Mouse (Mus musculus) embryonic fibroblast, embryonic 13.5 days (primary cell): ENCODE data around the gene Mfap4. TPM values are rescaled to one million over a fixed set of nuclear protein-coding genes. Genes with fewer than 3 reads are reported as not detected.

Experiments
- H3K27ac ChIP-seq: 2 replicates; pipeline ENCODE4 v1.5.1; 2012; ENCODE audit warnings: low read length, control low read depth, inconsistent platforms; ENCODE audit not compliant: insufficient read depth
- H3K4me1 ChIP-seq: 2 replicates; pipeline ENCODE4 v1.6.1; 2011; ENCODE audit warnings: low read length; ENCODE audit not compliant: control insufficient read depth, insufficient read depth
- H3K4me3 ChIP-seq: 2 replicates; pipeline ENCODE4 v1.5.1; 2011; ENCODE audit warnings: mild to moderate bottlenecking, control low read depth, low read length; ENCODE audit not compliant: insufficient read depth
- CTCF ChIP-seq: IDR thresholded peaks from 2 replicates; pipeline ENCODE4 v1.5.1; 2011; ENCODE audit warnings: mild to moderate bottlenecking, control low read depth, low read length, moderate library complexity, borderline replicate concordance; ENCODE audit not compliant: insufficient read depth
- POLR2A ChIP-seq: IDR thresholded peaks from 2 replicates; pipeline ENCODE4 v1.6.1; 2011; ENCODE audit warnings: low read depth, mild to moderate bottlenecking, control low read depth, low read length, moderate library complexity
- polyA plus RNA-seq: library from polyadenylated mRNA; stranded (reverse); fragments of >200 nt; gene quantifications from 2 replicates; pipeline ENCODE4 v1.2.4, GENCODE M21; 2011; ENCODE audit warnings: low read depth; ENCODE audit not compliant: missing spikeins, insufficient read length

The Mfap4 gene
- polyA plus RNA-seq, 1 experiment = 530 TPM

GRCm38 (mm10) chr11:61481239-61482090, 3.8 kb upstream of the Mfap4 start:
- Histone ChIP-seq H3K4me1 (peaks cover 2% of the 10 kb centered on the region), H3K27ac (no peak overlapping the region), H3K4me3 (no peak overlapping the region)
- no peak for TF ChIP-seq POLR2A
- no peak for TF ChIP-seq CTCF

GRCm38 (mm10) chr11:61483226-61483845, 1.9 kb upstream of the Mfap4 start:
- TF ChIP-seq POLR2A (no peak), CTCF (no peak)
- Histone ChIP-seq H3K27ac (peak overlapping the region; percentile 91; the same call in 1 of the 2 replicates), H3K4me1 (peaks cover 2% of the 10 kb centered on the region; the same call in 1 of the 2 replicates), H3K4me3 (no peak overlapping the region)

- peak overlapping the region; percentile 91 for H3K27ac ChIP-seq
- no peak overlapping the region for H3K4me3 ChIP-seq
- no peak for TF ChIP-seq POLR2A
- TF ChIP-seq CTCF = no peak
- H3K4me1 ChIP-seq = peaks cover 2% of the 10 kb centered on the region; the same call in 1 of the 2 replicates
Observed at GRCm38 (mm10) chr11:61484256-61484612, 997 bp upstream of the Mfap4 start.

GRCm38 (mm10) chr11:61485541-61486457, 568 bp downstream of the Mfap4 start:
- H3K4me1 ChIP-seq = peaks cover 2% of the 10 kb centered on the region; the same call in 1 of the 2 replicates
- peak overlapping the region; percentile 82 for H3K27ac ChIP-seq
- TF ChIP-seq POLR2A (no peak), CTCF (no peak)
- peak overlapping the region; percentile 38 for H3K4me3 ChIP-seq

GRCm38 (mm10) chr11:61486458-61487219, 1.4 kb downstream of the Mfap4 start:
- H3K4me1 ChIP-seq = peaks cover 2% of the 10 kb centered on the region; the same call in 1 of the 2 replicates
- peak overlapping the region; percentile 82 for H3K27ac ChIP-seq
- TF ChIP-seq CTCF (no peak), POLR2A (no peak)
- H3K4me3 ChIP-seq = peak overlapping the region; percentile 38

- H3K4me3 ChIP-seq = no peak overlapping the region
- H3K27ac ChIP-seq = no peak overlapping the region
- H3K4me1 ChIP-seq = peaks cover 2% of the 10 kb centered on the region; the same call in 1 of the 2 replicates
Observed at GRCm38 (mm10) chr11:61487401-61487800, 2.2 kb downstream of the Mfap4 start.

GRCm38 (mm10) chr11:61487936-61488335, 2.7 kb downstream of the Mfap4 start:
- no peak overlapping the region for H3K4me3 ChIP-seq
- H3K27ac ChIP-seq = no peak overlapping the region
- peaks cover 2% of the 10 kb centered on the region; the same call in 1 of the 2 replicates for H3K4me1 ChIP-seq
- no peak for TF ChIP-seq CTCF
- TF ChIP-seq POLR2A = peak; percentile 35; the same call in 1 of the 2 replicates

More at GRCm38 (mm10) chr11:61487401-61487800, 2.2 kb downstream of the Mfap4 start:
- 0 out of 2 replicates have a peak, but pooled peaks have one; percentile 8 for TF ChIP-seq POLR2A
- TF ChIP-seq CTCF = no peak

GRCm38 (mm10) chr11:61489085-61489484, 3.9 kb downstream of the Mfap4 start:
- TF ChIP-seq CTCF (no peak), POLR2A (peak; percentile 47)
- H3K4me3 ChIP-seq = no peak overlapping the region
- H3K27ac ChIP-seq = no peak overlapping the region
- H3K4me1 ChIP-seq = peaks cover 2% of the 10 kb centered on the region; the same call in 1 of the 2 replicates
